Mouse (Mus musculus): ENCODE data around the gene Rab30. TPM values are rescaled to one million over a fixed set of nuclear protein-coding genes. Genes with fewer than 3 reads are reported as not detected.

Rab30 gene
- polyA plus RNA-seq, 1 experiment from 2014 or later = 24.7 TPM

DNA sequence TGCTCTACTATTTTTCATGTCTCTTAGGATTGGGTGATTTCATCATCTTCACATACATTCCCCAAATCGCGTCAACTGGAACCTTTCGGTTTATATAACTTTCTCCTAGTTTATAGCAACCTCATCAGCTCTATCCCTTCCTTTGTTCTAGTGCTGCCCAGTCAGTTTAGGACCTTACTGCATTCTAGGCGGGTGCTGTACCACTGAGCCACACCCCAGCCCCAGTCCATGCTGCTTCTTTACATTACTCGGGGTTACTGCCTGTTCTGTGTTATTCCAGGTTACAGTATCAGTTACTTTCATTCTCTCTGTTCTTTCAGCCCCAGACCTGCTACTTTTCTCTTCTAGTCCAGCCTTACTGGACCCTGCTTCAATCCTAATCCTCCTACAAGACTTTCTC, 145.8 kb downstream of the Rab30 start:
- Histone ChIP-seq H3K4me1 (ENCODE audit: control insufficient read depth, insufficient read depth, low read depth, low read length) (no peaks in the 10 kb centered on the region), H3K9ac (ENCODE audit: low read depth, low read length) (no peak overlapping the region), H3K4me2 (ENCODE audit: low read length) (no peak overlapping the region), H3K36me3 (ENCODE audit: control insufficient read depth, insufficient read depth, low read length) (no peaks in the 10 kb centered on the region), H3K27me3 (replicated peaks; ENCODE audit: control insufficient read depth, insufficient read depth, low read length) (no peaks in the 10 kb centered on the region), H3K9me3 (ENCODE audit: control insufficient read depth, low read length) (0 out of 2 replicates have a peak, but pooled peaks cover 1% of the 10 kb centered on the region), H3K4me3 (ENCODE audit: low read length) (no peak overlapping the region), H3K27ac (ENCODE audit: low read depth, low read length) (no peak overlapping the region)
- no peak for ATAC-seq
- WGBS = 93% methylated on average over 5 of the region's 5 CpGs

DNA sequence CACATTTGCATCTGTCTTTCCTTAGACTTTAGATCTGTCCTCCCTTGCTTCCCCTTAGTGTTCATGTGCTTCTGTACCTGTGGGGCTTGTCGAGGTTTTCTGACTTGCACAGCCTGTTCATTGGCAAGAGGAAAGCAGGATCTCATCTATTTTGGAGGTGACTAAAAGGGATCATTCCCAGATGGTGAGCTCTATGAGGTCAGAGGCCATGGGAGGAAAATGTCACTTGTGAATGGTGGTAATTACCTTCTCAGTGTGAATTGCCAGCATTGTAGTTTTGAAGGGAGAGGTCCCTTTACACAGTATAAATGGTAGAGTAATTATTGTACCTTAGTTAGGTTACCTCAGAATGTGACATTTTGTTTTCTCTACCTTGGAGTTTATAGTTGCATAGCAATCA, 148.8 kb downstream of the Rab30 start:
- Histone ChIP-seq H3K4me1 (ENCODE audit: control insufficient read depth, insufficient read depth, low read depth, low read length) (no peaks in the 10 kb centered on the region), H3K36me3 (ENCODE audit: control insufficient read depth, insufficient read depth, low read length) (no peaks in the 10 kb centered on the region), H3K27ac (ENCODE audit: low read depth, low read length) (no peak overlapping the region), H3K4me3 (ENCODE audit: low read length) (no peak overlapping the region), H3K27me3 (replicated peaks; ENCODE audit: control insufficient read depth, insufficient read depth, low read length) (no peaks in the 10 kb centered on the region), H3K9me3 (ENCODE audit: control insufficient read depth, low read length) (0 out of 2 replicates have a peak, but pooled peaks cover 3% of the 10 kb centered on the region), H3K4me2 (ENCODE audit: low read length) (no peak overlapping the region), H3K9ac (ENCODE audit: low read depth, low read length) (no peak overlapping the region)
- WGBS = 67% methylated on average over 1 of the region's 1 CpGs
- no peak for ATAC-seq

DNA sequence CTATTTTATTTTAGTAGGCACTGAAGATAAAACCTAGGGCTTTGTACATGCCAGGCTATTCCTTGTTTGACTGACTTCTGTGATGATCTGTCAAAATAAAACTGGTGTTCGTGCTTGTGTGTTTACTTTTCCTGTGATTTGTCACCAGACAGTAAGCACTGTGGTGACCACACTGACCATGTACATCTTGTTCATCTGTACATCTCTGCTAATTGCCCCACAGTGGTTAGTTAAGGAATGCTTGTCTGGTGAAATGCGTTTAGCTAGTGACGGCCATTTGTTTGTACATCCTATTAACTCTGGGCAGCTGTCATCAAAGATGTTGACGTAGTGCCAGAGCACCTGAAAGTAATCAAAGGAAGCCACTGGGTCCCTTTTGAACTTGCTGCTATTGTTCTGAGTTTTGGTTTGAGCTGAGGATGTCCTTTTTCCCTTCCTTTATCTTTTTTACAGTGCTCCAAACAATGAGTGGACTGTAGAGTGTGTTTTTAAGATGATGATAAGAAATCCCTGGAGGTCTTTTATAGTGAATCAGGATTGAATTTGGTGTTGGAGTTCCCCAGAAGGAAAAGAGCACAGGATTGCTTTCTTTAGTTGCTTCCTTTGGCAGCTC, 149.3 kb downstream of the Rab30 start:
- Histone ChIP-seq H3K9ac (ENCODE audit: low read depth, low read length) (no peak overlapping the region), H3K27me3 (replicated peaks; ENCODE audit: control insufficient read depth, insufficient read depth, low read length) (no peaks in the 10 kb centered on the region), H3K36me3 (ENCODE audit: control insufficient read depth, insufficient read depth, low read length) (no peaks in the 10 kb centered on the region), H3K27ac (ENCODE audit: low read depth, low read length) (no peak overlapping the region), H3K9me3 (ENCODE audit: control insufficient read depth, low read length) (0 out of 2 replicates have a peak, but pooled peaks cover 3% of the 10 kb centered on the region), H3K4me2 (ENCODE audit: low read length) (no peak overlapping the region), H3K4me3 (ENCODE audit: low read length) (no peak overlapping the region), H3K4me1 (ENCODE audit: control insufficient read depth, insufficient read depth, low read depth, low read length) (no peaks in the 10 kb centered on the region)
- WGBS = 55% methylated on average over 4 of the region's 4 CpGs
- ATAC-seq = no peak

DNA sequence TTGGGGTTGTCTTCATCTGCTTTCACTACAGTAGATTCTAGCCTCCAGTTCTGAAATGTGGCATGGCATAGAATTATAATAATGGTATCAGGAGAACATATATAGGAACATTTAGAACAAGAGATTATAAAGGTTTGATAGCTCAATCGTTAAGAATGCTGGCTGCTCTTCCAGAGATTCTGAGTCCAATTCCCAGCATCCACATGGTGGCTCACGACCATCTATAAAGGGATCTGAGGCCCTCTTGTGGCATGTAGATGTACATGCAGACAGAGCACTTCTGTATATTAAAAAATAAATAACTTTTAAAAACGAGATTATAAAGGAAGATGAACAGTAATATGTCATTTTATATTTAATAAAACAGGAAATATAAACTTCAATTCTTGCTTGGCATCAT, 152.1 kb downstream of the Rab30 start:
- Histone ChIP-seq H3K36me3 (ENCODE audit: control insufficient read depth, insufficient read depth, low read length) (no peaks in the 10 kb centered on the region), H3K9me3 (ENCODE audit: control insufficient read depth, low read length) (0 out of 2 replicates have a peak, but pooled peaks cover 3% of the 10 kb centered on the region), H3K9ac (ENCODE audit: low read depth, low read length) (no peak overlapping the region), H3K27me3 (replicated peaks; ENCODE audit: control insufficient read depth, insufficient read depth, low read length) (no peaks in the 10 kb centered on the region), H3K4me1 (ENCODE audit: control insufficient read depth, insufficient read depth, low read depth, low read length) (no peaks in the 10 kb centered on the region), H3K4me3 (ENCODE audit: low read length) (no peak overlapping the region), H3K27ac (ENCODE audit: low read depth, low read length) (no peak overlapping the region), H3K4me2 (ENCODE audit: low read length) (no peak overlapping the region)
- 45% methylated on average over 3 of the region's 3 CpGs for WGBS
- ATAC-seq = no peak

Other genes with a start within 250 kb of the Rab30 start
- gene Ccdc90b, start 180.5 kb upstream of the Rab30 start, polyA plus RNA-seq (2015; fragmentation: Nextera tagmentation; extraction: Ambion mirVana) = 54.0 and 54.8 TPM in 2 replicates
- 21.9 and 23.4 TPM in 2 replicates for gene Ankrd42, start 104.5 kb upstream of the Rab30 start, polyA plus RNA-seq (2015; fragmentation: Nextera tagmentation; extraction: Ambion mirVana)
- 14.3 and 15.7 TPM in 2 replicates for gene Pcf11, start 71.7 kb upstream of the Rab30 start, polyA plus RNA-seq (2015; fragmentation: Nextera tagmentation; extraction: Ambion mirVana)
- 4.5 and 5.3 TPM in 2 replicates for gene Ddias, start 132.6 kb downstream of the Rab30 start, polyA plus RNA-seq (2015; fragmentation: Nextera tagmentation; extraction: Ambion mirVana)
- gene Prcp, start 132.9 kb downstream of the Rab30 start, polyA plus RNA-seq (2015; fragmentation: Nextera tagmentation; extraction: Ambion mirVana) = 18.9 and 20.9 TPM in 2 replicates

All from hindbrain, embryonic 16.5 days (tissue).